Mouse (Mus musculus): ENCODE results near the gene Btn1a1. TPM values are rescaled to one million over a fixed set of nuclear protein-coding genes. Genes with fewer than 3 reads are reported as not detected.

Gene Btn1a1
- polyA plus RNA-seq, 1 experiment from 2014 or later = not detected

DNA sequence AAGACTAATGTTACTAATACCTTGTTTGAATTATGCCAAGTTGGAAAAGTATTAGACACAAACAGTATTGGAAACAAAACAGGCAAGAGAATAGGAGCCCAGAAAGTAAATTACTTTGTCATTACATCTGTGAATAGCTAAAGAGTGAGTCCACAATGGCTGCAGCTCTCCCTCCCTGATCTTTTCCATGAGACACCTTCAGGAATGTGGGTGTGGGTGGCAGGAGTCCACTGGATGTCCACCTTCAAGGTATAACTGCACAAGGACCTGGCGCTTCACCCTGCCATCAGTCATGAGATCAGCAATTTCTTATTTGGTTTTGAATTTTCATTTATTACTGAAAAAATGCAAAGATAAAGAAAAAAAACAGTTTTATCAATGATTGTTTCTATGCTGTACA is 605 bp upstream of the Btn1a1 start:
- Histone ChIP-seq H3K9me3 (ENCODE audit: control insufficient read depth, low read length) (no peaks in the 10 kb centered on the region), H3K4me3 (ENCODE audit: low read depth, low read length) (no peak overlapping the region), H3K9ac (ENCODE audit: low read length) (no peak overlapping the region), H3K4me2 (ENCODE audit: low read depth) (peak overlapping the region; percentile 54; the same call in 1 of the 2 replicates), H3K27ac (ENCODE audit: low read depth, low read length) (no peak overlapping the region), H3K36me3 (ENCODE audit: control insufficient read depth, insufficient read depth, low read length) (no peaks in the 10 kb centered on the region), H3K4me1 (ENCODE audit: control insufficient read depth, insufficient read depth, low read length) (peaks cover 9% of the 10 kb centered on the region; the same call in 1 of the 2 replicates), H3K27me3 (ENCODE audit: control insufficient read depth, insufficient read depth, low read length) (no peaks in the 10 kb centered on the region; the same call in 1 of the 2 replicates)
- 58% methylated on average over 1 of the region's 1 CpGs for WGBS
- DNase-seq (ENCODE audit: low spot score) = no peak
- no peak for ATAC-seq (ENCODE audit: insufficient read depth, low FRiP score, low TSS enrichment)

- ATAC-seq (ENCODE audit: insufficient read depth, low FRiP score, low TSS enrichment) (no peak), DNase-seq (ENCODE audit: low spot score) (no peak)
- H3K9ac ChIP-seq (ENCODE audit: low read length) = peak overlapping the region; percentile 39
- H3K27me3 ChIP-seq (ENCODE audit: control insufficient read depth, insufficient read depth, low read length) = no peaks in the 10 kb centered on the region; the same call in 1 of the 2 replicates
- H3K4me1 ChIP-seq (ENCODE audit: control insufficient read depth, insufficient read depth, low read length) = peaks cover 9% of the 10 kb centered on the region; the same call in 1 of the 2 replicates
- peak overlapping the region; percentile 54 for H3K4me2 ChIP-seq (ENCODE audit: low read depth)
- H3K9me3 ChIP-seq (ENCODE audit: control insufficient read depth, low read length) = no peaks in the 10 kb centered on the region
- H3K27ac ChIP-seq (ENCODE audit: low read depth, low read length) = no peak overlapping the region
- peak overlapping the region; percentile 51 for H3K4me3 ChIP-seq (ENCODE audit: low read depth, low read length)
- H3K36me3 ChIP-seq (ENCODE audit: control insufficient read depth, insufficient read depth, low read length) = no peaks in the 10 kb centered on the region
- 1% methylated on average over 11 of the region's 11 CpGs for WGBS
Observed at GRCm38 (mm10) chr13:23464841-23465366, 797 bp downstream of the Btn1a1 start.

GRCm38 (mm10) chr13:23464224-23464637 is 1.5 kb downstream of the Btn1a1 start:
- ATAC-seq (ENCODE audit: insufficient read depth, low FRiP score, low TSS enrichment) (peak; percentile 43; the same call in 1 of the 2 replicates), DNase-seq (ENCODE audit: low spot score) (peak; percentile 62)
- H3K9ac ChIP-seq (ENCODE audit: low read length) = peak overlapping the region; percentile 42
- WGBS = under 1% methylated on average over 29 of the region's 29 CpGs
- peak overlapping the region; percentile 51 for H3K4me3 ChIP-seq (ENCODE audit: low read depth, low read length)
- peak overlapping the region; percentile 54 for H3K4me2 ChIP-seq (ENCODE audit: low read depth)
- H3K27me3 ChIP-seq (ENCODE audit: control insufficient read depth, insufficient read depth, low read length) = no peaks in the 10 kb centered on the region; the same call in 1 of the 2 replicates
- no peaks in the 10 kb centered on the region for H3K9me3 ChIP-seq (ENCODE audit: control insufficient read depth, low read length)
- H3K36me3 ChIP-seq (ENCODE audit: control insufficient read depth, insufficient read depth, low read length) = no peaks in the 10 kb centered on the region
- no peak overlapping the region for H3K27ac ChIP-seq (ENCODE audit: low read depth, low read length)
- peaks cover 9% of the 10 kb centered on the region; the same call in 1 of the 2 replicates for H3K4me1 ChIP-seq (ENCODE audit: control insufficient read depth, insufficient read depth, low read length)

DNA sequence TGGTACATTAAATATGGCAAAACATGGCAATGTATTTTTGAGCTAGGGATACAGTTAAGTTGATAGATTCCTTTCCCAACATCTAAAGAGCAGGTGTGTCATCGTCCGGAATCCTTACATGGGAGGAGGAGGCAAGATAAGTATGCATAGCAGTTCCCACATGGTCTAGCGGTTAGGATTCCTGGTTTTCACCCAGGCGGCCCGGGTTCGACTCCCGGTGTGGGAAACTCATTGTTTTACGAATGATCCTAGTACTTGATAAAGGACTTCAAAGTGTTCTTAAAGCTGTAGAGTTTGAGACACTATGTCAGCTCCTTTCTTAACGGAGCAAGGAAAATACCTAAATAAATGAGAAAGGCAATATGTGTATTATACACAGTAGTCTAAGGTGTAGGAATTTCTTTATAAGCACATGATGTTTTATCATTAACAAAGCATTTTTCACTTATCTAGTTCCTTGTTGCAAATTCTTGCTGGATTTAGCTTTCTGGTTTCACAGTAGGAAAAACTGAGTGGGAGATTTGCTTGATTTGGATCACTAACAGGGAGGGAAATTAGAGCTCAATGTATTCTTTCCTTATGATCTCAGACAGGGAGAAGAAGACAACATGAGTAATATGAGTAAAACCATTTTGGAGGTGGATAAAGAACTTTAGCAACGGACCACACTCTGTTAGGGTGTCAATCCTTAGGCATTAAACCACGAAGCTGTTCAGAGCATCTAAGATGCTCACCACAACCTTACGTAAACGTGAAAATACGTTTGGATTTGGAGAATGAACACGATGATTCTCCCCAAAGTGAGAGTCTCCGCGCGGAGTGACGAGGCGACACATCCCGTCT is 2.1 kb downstream of the Btn1a1 start:
- ATAC-seq (ENCODE audit: insufficient read depth, low FRiP score, low TSS enrichment) (peak; percentile 54; the same call in 1 of the 2 replicates), DNase-seq (ENCODE audit: low spot score) (peak; percentile 89)
- Histone ChIP-seq H3K4me1 (ENCODE audit: control insufficient read depth, insufficient read depth, low read length) (peaks cover 9% of the 10 kb centered on the region; the same call in 1 of the 2 replicates), H3K27ac (ENCODE audit: low read depth, low read length) (no peak overlapping the region), H3K27me3 (ENCODE audit: control insufficient read depth, insufficient read depth, low read length) (no peaks in the 10 kb centered on the region; the same call in 1 of the 2 replicates), H3K36me3 (ENCODE audit: control insufficient read depth, insufficient read depth, low read length) (no peaks in the 10 kb centered on the region), H3K9me3 (ENCODE audit: control insufficient read depth, low read length) (no peaks in the 10 kb centered on the region), H3K9ac (ENCODE audit: low read length) (peak overlapping the region; percentile 42), H3K4me3 (ENCODE audit: low read depth, low read length) (peak overlapping the region; percentile 51), H3K4me2 (ENCODE audit: low read depth) (peak overlapping the region; percentile 54)
- under 1% methylated on average over 21 of the region's 21 CpGs for WGBS

- no peaks in the 10 kb centered on the region; the same call in 1 of the 2 replicates for H3K27me3 ChIP-seq (ENCODE audit: control insufficient read depth, insufficient read depth, low read length)
- H3K27ac ChIP-seq (ENCODE audit: low read depth, low read length) = no peak overlapping the region
- H3K36me3 ChIP-seq (ENCODE audit: control insufficient read depth, insufficient read depth, low read length) = no peaks in the 10 kb centered on the region
- DNase-seq (ENCODE audit: low spot score) (no peak), ATAC-seq (ENCODE audit: insufficient read depth, low FRiP score, low TSS enrichment) (no peak)
- peaks cover 9% of the 10 kb centered on the region; the same call in 1 of the 2 replicates for H3K4me1 ChIP-seq (ENCODE audit: control insufficient read depth, insufficient read depth, low read length)
- H3K4me3 ChIP-seq (ENCODE audit: low read depth, low read length) = no peak overlapping the region
- no peak overlapping the region for H3K9ac ChIP-seq (ENCODE audit: low read length)
- no peaks in the 10 kb centered on the region for H3K9me3 ChIP-seq (ENCODE audit: control insufficient read depth, low read length)
- no peak overlapping the region for H3K4me2 ChIP-seq (ENCODE audit: low read depth)
Observed at GRCm38 (mm10) chr13:23462669-23463068, 3.0 kb downstream of the Btn1a1 start.

DNA sequence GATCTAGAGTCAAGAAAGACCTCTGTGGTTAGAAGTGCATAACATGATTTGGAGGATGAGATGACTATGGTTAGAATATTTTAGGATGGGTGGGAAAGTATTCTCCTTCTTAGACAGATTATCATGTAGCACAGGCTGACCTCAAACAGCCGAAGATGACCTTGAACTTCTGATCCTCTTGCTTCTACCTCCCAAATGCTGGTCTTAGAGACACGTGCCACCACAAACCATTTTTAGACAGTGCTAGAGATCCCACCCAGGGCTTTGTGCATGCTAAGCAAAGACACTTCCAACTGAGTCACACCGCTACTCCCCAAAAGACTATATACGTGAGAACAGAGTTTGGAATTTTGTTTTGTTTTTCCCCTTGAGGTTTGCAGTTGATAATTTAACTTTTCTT is 3.6 kb downstream of the Btn1a1 start:
- H3K27me3 ChIP-seq (ENCODE audit: control insufficient read depth, insufficient read depth, low read length) = no peaks in the 10 kb centered on the region; the same call in 1 of the 2 replicates
- 84% methylated on average over 4 of the region's 4 CpGs for WGBS
- peaks cover 9% of the 10 kb centered on the region; the same call in 1 of the 2 replicates for H3K4me1 ChIP-seq (ENCODE audit: control insufficient read depth, insufficient read depth, low read length)

GRCm38 (mm10) chr13:23459264-23459846 is 6.3 kb downstream of the Btn1a1 start:
- Histone ChIP-seq H3K9ac (ENCODE audit: low read length) (no peak overlapping the region), H3K36me3 (ENCODE audit: control insufficient read depth, insufficient read depth, low read length) (no peaks in the 10 kb centered on the region), H3K4me2 (ENCODE audit: low read depth) (no peak overlapping the region), H3K4me3 (ENCODE audit: low read depth, low read length) (no peak overlapping the region), H3K27me3 (ENCODE audit: control insufficient read depth, insufficient read depth, low read length) (no peaks in the 10 kb centered on the region), H3K4me1 (ENCODE audit: control insufficient read depth, insufficient read depth, low read length) (no peaks in the 10 kb centered on the region), H3K27ac (ENCODE audit: low read depth, low read length) (no peak overlapping the region), H3K9me3 (ENCODE audit: control insufficient read depth, low read length) (no peaks in the 10 kb centered on the region)
- WGBS = 19% methylated on average over 15 of the region's 15 CpGs
- ATAC-seq (ENCODE audit: insufficient read depth, low FRiP score, low TSS enrichment) (no peak), DNase-seq (ENCODE audit: low spot score) (no peak)

More for the DNA sequence above, 3.6 kb downstream of the Btn1a1 start:
- H3K9me3 ChIP-seq (ENCODE audit: control insufficient read depth, low read length) = no peaks in the 10 kb centered on the region
- H3K27ac ChIP-seq (ENCODE audit: low read depth, low read length) = no peak overlapping the region
- DNase-seq (ENCODE audit: low spot score) (no peak), ATAC-seq (ENCODE audit: insufficient read depth, low FRiP score, low TSS enrichment) (no peak)
- no peak overlapping the region for H3K9ac ChIP-seq (ENCODE audit: low read length)
- H3K4me2 ChIP-seq (ENCODE audit: low read depth) = no peak overlapping the region
- no peaks in the 10 kb centered on the region for H3K36me3 ChIP-seq (ENCODE audit: control insufficient read depth, insufficient read depth, low read length)
- no peak overlapping the region for H3K4me3 ChIP-seq (ENCODE audit: low read depth, low read length)

DNA sequence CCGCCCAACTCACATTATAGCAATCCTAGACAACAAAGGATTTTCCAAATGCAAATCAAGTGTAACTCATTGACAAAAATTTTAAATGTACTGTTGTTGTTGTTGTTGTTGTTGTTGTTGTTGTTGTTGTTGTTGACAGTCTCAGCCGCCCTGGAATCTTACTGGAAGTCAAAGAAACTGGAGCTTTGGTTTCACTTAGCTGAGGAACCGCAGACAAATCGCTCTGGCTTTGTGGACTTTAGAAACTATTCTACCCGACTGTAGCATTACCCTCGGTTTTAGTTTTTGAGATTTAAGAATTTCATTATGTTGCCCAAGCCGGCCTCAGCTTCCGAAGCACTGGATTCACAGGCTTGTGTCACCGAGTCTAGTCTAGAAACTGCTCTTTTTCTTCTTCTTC is 11.8 kb downstream of the Btn1a1 start:
- ATAC-seq (ENCODE audit: insufficient read depth, low FRiP score, low TSS enrichment) (no peak), DNase-seq (ENCODE audit: low spot score) (no peak)
- Histone ChIP-seq H3K9me3 (ENCODE audit: control insufficient read depth, low read length) (no peaks in the 10 kb centered on the region), H3K27ac (ENCODE audit: low read depth, low read length) (no peak overlapping the region), H3K4me3 (ENCODE audit: low read depth, low read length) (peak overlapping the region; percentile 48), H3K4me1 (ENCODE audit: control insufficient read depth, insufficient read depth, low read length) (no peaks in the 10 kb centered on the region), H3K27me3 (ENCODE audit: control insufficient read depth, insufficient read depth, low read length) (no peaks in the 10 kb centered on the region), H3K4me2 (ENCODE audit: low read depth) (peak overlapping the region; percentile 61), H3K36me3 (ENCODE audit: control insufficient read depth, insufficient read depth, low read length) (no peaks in the 10 kb centered on the region), H3K9ac (ENCODE audit: low read length) (peak overlapping the region; percentile 56)
- 2% methylated on average over 9 of the region's 9 CpGs for WGBS
